Mouse (Mus musculus) hematopoietic stem cell, adult 5-6 weeks (primary cell): ENCODE data around the gene Mov10l1. TPM values are rescaled to one million over a fixed set of nuclear protein-coding genes. Genes with fewer than 3 reads are reported as not detected.

Source experiments
- ATAC-seq, 2 experiments: fragments of 125-278 bp in 1 of 2; replicated peaks in 1 of 2; 2 replicates each; pipeline ENCODE4 v1.8.0; 2016 to 2017; ENCODE audit warnings: inconsistent platforms in 2 of 2, mild to moderate bottlenecking in 2 of 2, moderate number of reproducible peaks in 2 of 2, low read depth in 1 of 2, moderate TSS enrichment in 1 of 2; ENCODE audit not compliant: low FRiP score in 2 of 2, poor library complexity in 2 of 2, severe bottlenecking in 2 of 2, insufficient read depth in 1 of 2, low TSS enrichment in 1 of 2
- total RNA-seq: library from RNA; stranded (forward); fragments of 172-1452, 232-1000 nt; gene quantifications from 2 replicates; pipeline ENCODE4 v1.2.3, GENCODE M21; 2017

Gene Mov10l1
- not detected in 2 replicates for total RNA-seq

DNA sequence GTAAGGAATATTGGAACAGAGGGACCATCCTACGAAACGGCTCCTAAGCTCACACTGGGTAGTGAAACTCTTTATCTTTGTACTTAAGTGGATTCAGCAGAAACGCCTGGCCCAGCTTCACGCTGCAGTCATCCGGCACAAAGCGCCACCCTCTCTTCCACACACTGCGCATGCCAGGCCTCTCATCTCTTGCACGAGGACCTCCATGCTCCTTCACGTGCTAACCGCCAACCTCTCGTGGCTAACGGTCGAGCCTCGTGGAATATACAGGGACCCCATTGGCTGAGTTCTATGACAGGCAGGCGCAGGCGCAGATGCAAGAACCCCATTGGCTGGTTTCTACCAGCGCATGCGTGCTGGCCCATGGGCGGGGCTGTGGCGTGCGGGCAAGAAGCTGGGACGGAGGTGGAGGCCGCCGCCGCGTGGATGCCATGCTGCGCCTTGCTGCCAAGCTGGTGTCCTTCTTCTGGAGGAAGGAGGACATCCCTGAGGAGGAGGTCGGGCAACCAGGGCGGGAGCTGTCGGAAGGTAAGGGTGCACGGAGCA is at the start of gene Mov10l1:
TSS of gene Mov10l1 (plus strand) at position 376 of the 546 bp plus-strand sequence.
- no peak for ATAC-seq

DNA sequence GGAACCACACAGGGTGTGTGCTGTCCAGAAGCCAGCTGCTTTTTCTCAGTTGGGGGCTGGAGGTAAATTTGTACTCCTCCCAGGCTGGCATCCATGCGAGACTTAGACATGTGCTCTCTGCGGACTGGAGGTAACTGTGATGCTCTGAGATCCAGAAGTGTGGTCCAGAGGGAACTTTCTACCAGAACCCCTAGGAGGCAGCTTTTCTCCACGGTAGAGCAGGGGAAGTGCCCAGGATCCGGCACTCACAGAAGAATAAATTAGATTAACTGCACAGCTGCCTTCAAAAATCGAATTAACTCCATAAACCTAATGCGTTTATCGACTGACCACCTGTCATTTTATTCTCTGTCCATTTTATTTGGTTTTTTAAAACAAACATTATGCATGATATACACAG is 48.6 kb upstream of the Mov10l1 start:
- ATAC-seq: no peak

DNA sequence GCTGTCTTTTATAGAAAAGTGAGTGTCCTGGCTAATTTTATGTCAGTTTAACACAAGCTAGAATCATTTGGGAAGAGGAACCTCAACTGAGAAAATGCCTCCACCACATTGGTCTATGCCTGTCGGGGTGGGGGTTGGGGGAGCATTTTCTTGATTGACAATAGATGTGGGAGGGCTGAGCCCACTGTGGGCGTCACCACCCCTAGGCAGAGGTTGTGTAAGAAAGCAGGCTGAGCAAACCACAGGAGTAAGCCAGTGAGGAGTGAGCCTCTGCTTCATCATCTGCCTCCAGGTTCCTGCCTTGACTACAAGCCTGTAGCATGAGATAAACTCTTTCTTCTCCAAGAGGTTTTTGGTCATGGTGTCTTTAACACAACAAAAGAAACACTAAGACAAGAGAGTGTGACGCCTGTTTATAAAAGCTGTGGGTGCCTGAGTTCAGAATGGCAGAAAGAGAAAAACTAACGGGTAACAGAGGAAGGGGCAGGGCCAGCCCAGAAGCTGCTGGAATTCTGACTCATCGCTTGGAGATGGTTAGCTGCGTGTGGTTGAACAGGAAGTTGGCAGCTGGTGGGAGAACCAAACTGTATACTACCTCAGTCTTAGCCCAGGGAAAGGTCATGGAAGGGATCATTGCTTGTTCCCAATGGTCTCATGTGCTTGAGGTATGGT is 46.0 kb upstream of the Mov10l1 start:
- ATAC-seq: no peak

DNA sequence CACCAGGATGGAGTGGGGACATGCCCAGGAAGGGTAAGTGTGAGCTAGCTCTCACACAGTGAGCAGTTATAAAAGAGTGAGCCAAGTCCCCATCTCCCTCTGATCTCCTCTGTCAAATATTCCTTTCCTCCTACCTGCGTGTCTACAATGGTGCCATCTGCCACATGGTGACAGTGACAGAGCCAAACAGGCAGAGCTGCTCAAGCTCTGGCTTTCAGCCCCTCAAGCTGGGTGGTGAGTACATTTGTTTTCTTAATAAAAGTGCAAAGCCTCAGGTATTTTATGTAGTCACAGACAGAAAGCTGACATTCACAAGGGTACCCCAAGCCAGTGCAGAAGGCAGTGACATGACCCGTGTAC is 45.4 kb upstream of the Mov10l1 start:
- ATAC-seq: no peak

DNA sequence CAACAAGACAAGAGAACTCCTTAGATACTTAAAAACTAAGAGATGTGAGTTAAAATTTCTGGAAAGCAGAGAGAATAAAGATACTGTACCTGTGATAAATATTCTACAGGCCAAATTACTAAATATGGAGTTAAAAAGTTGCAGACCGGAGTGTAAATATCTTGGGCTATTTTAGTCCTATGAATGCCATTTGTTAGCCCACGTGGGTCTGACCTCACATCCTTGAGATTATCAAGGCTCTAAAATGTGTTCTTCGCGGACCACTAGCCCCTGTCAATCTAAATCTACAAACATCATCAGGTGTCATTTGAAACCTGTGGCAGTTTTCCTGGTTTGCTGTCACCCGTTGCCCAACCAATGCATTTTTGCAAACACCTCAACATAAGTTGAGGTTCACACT is 39.9 kb upstream of the Mov10l1 start:
- ATAC-seq: no peak

DNA sequence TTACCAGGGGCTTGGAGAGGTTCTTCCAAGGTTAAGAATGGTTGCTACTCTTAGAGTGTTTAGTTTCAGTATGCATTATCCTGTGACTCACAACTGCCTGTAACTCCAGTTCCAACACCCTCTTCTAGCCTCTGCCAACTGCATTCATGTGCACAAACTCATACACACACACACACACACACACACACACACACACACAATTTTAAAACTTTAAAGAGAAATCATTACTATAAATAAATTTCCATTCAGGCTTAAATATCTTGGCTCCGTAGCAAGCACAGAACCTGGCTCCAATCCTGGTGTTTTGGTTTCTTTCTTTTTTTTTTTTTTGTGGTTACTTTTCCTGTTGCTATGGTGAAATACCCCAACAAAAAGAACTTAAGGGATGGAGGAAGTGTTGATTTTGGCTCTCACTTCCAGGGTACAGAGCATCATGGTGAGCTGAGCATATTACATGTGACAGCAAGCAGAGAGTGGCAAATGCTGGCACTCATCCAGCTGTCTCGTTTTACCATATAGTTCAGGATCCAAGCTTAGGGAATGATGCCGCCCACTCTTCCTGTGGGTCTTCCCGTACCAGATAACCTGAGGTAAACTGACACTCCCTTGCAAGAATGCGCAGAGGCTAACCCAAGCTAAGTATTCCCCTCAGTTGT is 38.7 kb upstream of the Mov10l1 start:
- 0 out of 4 replicates have a peak, but pooled peaks of 1 of the 2 experiments have one; percentile 29 for ATAC-seq

DNA sequence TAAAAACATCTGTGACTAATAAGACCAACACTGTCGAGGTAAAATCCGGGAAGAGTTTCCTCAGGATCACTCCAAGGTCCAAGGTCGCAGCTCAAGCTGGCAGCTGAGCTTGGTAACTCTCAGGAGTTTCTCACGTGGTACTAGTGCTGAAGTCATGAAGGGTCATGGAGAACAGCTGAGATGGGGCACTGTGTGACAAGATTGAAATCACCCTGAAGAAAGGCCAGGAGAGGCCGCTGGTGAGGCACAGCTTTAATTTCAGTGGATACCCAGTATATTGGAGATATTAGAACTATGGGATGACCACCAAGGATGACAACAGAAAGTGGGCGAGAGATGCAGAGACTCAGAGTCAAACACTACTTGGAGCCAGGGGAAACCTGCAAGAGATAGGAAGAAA is 35.9 kb upstream of the Mov10l1 start:
- ATAC-seq: no peak

DNA sequence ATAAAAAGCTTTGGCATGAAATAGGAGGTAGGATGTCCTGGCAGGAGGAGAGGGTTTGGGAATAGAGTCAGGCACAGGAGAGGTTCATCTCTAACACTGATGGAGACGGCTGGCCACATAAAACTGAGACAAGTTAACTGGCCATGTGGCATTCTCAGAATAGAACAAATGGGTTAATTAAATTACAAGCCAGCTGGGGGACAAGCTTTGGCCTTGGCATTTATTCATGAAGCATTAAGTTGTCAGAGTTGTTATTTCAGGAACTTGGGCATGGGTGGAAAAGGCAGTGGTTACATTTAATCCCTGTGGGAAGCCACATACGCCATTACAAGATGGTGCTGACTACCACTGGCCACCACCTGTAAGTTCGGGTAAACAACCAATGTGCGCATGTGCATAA is 31.5 kb upstream of the Mov10l1 start:
- no peak for ATAC-seq

DNA sequence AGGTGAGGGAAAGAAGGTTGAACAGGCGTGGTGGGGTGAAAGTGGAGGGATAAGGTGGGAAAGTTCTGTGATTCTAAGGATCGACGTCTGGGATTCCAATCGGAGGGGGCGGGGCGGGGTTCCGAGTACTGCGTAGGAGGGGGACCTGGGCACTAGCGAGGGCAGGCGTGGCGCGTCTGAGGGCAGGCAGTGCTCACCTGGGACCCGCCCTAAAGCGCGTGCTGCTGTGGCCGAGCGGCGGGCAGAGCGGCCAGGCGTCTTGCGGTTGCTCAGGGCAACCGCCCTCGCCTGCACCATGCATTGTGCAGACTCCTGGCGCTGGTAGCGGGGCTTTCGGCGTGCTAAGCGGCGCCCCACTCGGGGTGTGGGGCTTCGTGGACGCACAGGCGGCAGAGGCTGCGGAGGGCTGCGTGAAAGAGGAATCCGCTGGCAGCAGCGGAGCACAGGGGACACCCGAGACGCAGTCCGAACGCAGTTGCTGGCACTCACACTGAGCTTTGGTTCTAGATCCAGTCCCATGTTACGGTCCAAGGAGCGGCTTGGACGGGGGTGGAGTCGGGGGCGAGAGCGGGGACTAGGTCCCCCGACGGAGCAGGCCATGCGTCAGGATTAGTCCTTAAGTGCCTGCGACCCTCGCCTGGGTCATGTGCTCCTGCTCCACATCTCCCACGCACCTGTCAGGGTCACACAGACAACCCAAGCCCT is 28.2 kb upstream of the Mov10l1 start, which contains the start of gene Ttll8:
TSS of gene Ttll8 (minus strand) at position 51 of the 705 bp plus-strand sequence.
- peak in 1 of 2 experiments; percentile 42; a peak in 1 of 4 replicates for ATAC-seq

DNA sequence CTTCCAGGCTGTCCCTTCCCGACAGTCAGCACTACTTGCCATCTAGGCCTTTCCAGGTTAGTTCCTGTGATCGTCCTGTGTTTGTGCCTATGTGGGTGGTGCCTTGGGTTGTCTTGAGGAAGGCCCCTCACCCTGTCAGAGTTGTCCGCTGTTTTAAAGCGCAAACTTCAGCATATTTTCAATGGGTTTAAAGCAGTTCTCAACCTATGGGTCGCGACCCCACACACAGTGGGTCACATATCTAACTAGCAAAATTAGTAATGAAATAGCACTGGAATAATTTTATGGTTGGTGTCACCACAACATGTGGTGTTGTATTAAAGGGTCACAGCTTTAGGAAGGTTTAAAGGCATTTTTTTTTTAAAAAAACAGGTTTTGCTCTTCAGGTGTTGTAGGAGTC is 27.4 kb upstream of the Mov10l1 start:
- 0 out of 4 replicates have a peak, but pooled peaks of 1 of the 2 experiments have one; percentile 7 for ATAC-seq

DNA sequence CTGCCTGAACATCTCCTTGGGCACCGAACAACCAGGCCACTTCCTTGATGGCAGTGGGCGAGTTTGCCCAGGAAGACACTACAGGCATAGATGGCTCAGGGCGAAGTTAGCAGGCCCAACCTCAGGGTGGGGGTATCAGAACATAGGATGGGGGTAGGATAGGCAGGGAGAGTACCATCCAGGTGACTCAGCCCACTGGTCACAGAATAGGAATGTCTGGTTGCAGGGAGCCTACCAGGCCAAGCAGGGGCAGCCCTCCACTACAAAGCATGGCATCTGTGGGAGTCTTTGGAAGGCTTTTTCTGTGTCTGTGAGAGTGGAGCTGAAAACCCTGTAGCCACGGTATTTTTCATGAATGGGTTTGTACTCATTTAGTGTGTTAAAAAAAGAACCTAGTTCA is 25.2 kb upstream of the Mov10l1 start:
- ATAC-seq: no peak

DNA sequence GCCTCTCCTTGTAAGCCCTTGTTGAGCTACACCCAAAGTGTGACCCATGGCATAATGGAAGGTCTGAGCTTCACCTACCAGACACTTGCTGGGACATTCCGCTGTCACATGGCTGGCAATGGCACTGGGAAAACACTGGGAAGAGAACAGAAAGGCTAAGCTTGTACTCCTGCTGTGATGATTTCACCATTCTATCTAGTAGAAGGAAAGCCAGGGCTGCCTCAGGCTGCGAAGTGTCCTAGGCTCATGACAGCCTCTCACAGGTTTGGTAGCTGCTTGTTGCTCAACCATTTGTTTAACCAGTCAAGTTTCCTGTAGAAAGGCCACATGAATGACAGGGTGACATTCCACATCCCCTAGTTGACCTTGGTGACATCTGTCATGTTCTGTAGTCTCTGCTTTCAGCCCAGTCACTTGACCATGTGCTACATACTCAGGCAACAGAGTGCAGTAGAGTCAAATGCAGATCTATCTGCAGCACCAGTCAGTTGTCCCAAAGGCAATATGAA is 18.6 kb upstream of the Mov10l1 start:
- ATAC-seq: no peak

DNA sequence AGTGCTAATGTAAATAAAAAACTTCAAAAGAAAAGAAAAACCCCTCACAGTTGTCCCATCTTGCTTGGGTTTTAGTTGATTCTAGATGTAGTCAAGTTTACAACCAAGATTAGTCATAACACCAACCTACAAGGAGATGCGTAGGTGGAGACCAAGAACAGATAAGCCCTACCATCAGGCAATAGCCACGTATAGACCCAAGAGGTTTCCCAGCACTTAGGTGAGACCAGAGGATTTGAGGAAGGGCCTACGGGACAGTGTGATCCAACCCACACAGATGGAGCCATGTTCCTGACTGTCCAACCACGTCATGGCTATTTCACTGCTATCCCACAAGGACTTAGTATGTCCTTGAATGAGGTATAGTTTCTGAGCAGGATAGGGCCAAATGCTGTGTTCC is 10.4 kb upstream of the Mov10l1 start:
- no peak for ATAC-seq

DNA sequence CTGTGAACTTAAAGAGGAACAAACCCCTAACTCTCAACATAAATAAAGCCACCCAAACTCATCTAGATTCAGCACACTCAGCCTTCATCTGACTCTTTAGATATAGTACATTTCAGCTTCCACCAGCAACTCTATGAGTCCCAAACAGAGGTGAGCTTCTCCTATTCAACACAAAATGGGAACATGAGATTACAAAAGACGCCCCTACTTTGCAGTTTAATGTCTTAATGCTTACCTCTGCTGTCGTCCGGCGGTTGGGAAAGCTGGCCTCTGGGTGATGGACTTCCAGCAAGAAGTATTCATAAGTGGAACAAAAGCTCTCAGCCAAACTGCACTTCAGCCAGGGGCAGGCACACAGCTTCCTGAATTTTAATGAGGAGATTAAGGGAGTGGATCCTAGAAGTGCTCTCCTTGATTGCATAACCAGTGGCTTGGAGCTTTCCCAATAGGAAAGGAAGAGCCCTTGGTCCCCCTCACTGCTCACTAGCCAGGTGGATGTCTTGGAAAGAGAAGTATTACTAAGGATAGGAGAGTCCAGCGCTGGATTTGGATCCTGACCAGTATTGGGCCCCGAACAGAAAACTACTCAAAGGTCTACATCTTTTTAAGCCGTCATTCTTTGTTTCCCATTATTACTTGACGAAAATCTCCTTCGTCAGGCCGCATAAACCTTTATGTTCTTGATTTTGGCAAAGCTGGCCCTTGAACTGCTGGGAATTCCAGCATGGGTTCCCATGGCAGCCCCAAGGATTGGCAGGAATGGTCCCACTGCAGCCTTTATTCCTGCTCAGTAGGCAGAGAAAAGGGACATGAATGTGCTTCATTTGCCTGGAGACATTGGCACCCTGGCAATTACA is 4.2 kb upstream of the Mov10l1 start, which contains the start of gene Mlc1:
TSS of gene Mlc1 (minus strand) at position 727 of the 857 bp plus-strand sequence.
- no peak for ATAC-seq

DNA sequence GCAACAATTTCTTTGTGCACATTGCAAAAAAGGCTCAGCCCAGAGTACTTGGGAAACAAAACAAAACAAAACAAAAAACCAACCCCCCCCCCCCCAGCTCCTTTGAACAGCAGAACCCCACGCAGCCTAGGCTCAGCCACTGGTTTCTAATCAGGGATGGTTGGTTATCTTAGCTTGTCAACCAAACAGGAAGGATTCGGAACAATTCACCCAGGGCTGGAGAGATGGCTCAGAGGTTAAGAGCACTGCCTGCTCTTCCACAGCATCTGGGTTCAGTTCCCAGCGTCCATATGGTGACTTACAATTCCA is 3.6 kb upstream of the Mov10l1 start:
- ATAC-seq: no peak

DNA sequence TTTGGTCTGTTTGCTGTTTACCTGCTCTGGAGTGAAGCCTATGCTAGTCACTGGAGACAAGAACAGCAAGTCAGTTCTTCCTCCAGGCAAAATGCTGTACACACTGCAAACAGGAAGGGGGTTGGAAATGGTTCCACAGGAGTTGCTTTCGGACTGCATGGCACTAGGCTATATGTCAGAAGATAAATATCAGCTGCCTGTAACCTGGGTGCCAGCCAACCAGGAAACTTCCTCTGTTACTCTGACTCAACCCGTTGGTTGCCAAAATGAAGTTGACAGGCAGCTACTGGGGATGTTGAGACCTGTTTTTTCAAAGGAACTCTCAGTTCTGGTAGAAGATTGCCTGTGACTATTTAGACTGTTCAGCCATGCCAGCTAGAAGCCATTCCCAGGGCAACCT is 6.5 kb downstream of the Mov10l1 start:
- no peak for ATAC-seq

DNA sequence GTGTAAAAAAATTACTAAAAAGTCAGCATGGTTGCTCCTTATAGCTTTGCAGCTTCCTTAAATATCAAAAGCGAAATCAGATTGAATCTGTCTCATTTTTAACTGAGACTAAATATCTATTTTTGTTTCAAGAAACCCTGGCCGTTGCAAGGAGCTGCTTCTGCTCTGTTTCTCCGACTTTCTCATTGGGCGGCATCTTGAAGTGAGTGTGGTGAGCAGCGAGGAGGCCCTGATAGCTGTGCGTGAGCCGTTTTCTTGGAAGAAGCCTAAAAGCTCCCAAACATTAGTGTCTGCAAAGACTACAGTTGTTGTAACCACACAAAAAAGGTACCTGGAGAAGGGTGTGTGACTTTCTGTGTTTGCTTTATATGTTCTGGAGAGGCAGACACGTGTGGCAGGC is 15.9 kb downstream of the Mov10l1 start:
- no peak for ATAC-seq
